Mouse (Mus musculus): Measurements from ENCODE around the gene Polh. TPM values are rescaled to one million over a fixed set of nuclear protein-coding genes. Genes with fewer than 3 reads are reported as not detected.

The Polh gene
- total RNA-seq, 2 experiments from 2014 or later: 11.8 to 14.1 TPM

DNA sequence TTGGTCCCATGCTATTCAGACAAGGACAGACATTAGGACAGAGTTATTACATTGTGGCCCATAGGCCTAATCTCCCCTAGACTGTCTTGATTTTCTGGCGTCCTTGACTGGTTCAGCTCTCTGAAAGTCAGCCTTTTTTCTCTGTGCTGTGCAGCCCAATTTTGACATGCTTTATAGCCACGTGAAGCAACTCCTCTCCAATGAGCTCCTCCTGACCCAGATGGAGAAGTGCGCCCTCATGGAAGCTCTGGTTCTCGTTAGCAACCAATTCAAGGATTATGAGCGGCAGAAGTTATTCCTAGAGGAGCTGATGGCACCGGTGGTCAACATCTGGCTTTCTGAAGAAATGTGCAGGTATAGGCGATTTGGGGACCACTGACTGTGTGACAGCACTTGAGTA lies 25.1 kb upstream of the Polh start:
- Histone ChIP-seq H3K27ac (no peak overlapping the region), H3K4me3 (no peak overlapping the region)
- TF ChIP-seq CTCF (IDR thresholded peaks at IDR 0.05): no peak
- intact Hi-C loops (cut with DNase I): no loop called here
- DNase-seq: no peak

DNA sequence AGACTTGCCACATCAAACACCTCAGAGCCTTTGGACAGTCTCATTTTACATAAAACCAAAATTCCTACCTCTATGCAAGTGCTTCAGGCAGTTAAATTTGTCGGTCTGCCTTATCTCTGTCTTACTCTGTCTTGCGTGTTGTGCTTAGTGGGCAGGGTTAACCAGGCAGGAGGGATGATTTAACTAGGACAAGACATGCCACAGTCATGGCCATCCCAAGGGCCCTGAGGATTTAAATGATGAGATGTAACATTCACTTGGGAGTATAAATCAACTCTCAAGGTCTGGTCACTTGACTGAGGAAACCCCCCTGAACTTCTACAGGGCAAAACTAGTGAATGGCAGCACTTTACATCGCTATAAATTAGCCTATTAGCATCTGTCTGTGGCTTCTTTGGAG lies 19.2 kb upstream of the Polh start:
- DNase-seq: no peak
- Histone ChIP-seq H3K27ac (no peak overlapping the region), H3K4me3 (no peak overlapping the region)
- intact Hi-C loops (cut with DNase I): no loop called here
- no peak for TF ChIP-seq CTCF (IDR thresholded peaks at IDR 0.05)

DNA sequence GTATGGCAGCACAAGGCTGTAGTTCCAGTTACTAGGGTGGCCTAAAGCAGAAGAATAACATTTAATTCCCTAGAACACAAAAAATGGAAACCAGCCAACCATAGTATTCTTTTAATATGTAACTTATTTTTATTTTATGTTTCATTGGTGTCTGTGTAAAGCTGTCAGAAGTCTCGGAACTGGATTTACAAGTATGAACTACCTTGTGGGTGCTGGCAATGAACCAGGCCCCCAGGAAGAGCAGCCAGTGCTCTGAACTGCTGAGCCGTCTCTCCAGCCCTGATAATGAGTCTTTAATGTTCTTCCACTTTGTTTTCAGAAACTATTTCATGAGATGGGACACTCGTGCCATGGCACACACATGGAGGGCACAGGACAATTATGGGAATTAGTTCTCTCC lies 8.1 kb upstream of the Polh start:
- Histone ChIP-seq H3K27ac (no peak overlapping the region), H3K4me3 (no peak overlapping the region)
- TF ChIP-seq CTCF (IDR thresholded peaks at IDR 0.05): no peak
- intact Hi-C loops (cut with DNase I): no loop called here
- DNase-seq: no peak

DNA sequence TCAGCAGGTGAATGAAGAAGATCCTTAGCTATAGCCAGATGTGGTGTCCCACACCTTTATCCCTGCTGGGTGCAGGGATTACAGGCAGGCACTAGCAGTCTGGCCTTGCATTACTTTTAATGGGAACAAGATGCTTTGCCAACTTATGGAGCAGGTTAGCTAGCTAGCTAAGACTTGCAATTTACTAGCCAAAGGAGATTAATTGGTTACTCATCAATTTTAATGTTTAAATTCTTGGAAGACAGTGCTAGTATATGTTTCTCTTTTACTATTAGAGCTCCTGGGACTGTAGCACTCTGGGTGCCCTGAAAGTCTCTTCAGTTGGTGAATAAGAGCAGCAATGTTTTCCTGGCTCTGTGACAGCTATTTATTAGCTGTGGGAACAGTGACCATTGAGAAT lies 4.2 kb upstream of the Polh start:
- intact Hi-C loops (cut with DNase I): no loop called here

DNA sequence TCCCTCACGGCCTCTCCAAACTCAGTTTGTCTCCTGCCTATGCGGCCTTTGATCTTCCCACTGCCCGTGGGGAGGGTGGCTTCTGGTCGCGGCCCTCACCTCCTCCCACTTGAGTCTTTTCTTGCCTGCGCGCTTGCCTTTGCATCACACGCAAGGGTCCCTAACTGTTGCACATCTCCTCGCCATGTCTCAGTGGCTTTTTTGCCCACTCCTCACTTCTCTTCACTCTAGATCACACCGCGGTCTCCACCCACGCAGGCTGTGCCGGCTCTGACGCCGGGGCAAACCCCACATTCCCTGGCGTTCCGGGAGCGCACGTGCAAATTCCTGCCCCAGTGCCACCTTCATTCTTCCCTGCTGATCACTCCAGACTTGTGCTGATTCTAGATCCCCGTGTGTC lies 633 bp upstream of the Polh start:
- DNase-seq: peak; percentile 45
- TF ChIP-seq CTCF (IDR thresholded peaks at IDR 0.05): no peak
- Histone ChIP-seq H3K27ac (peak overlapping the region; percentile 94), H3K4me3 (peak overlapping the region; percentile 89)
- intact Hi-C loops (cut with DNase I): no loop called here

More for the DNA sequence above, 4.2 kb upstream of the Polh start:
- Histone ChIP-seq H3K4me3 (no peak overlapping the region), H3K27ac (no peak overlapping the region)
- DNase-seq: no peak
- no peak for TF ChIP-seq CTCF (IDR thresholded peaks at IDR 0.05)

DNA sequence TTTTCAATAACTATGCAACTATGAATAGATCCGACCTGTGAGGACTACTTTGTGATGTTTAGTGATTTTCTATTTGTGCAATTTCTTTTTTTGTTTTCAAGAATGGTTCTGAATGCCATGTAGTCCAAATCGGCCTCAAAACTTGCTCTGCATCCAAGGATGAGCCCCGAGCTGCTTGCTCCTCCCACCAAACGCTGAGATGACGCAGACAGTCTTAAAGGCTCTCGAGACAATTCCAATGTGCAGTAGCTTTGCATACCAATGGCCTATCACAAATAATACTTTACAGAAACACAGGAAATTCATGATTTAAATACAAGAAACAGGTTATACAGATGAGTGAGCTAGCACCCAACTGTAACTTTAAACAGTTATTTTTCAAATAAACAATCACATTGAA lies 1.3 kb downstream of the Polh start:
- Histone ChIP-seq H3K4me3 (peak overlapping the region; percentile 89), H3K27ac (peak overlapping the region; percentile 94)
- DNase-seq: no peak
- intact Hi-C loops (cut with DNase I): no loop called here
- no peak for TF ChIP-seq CTCF (IDR thresholded peaks at IDR 0.05)

DNA sequence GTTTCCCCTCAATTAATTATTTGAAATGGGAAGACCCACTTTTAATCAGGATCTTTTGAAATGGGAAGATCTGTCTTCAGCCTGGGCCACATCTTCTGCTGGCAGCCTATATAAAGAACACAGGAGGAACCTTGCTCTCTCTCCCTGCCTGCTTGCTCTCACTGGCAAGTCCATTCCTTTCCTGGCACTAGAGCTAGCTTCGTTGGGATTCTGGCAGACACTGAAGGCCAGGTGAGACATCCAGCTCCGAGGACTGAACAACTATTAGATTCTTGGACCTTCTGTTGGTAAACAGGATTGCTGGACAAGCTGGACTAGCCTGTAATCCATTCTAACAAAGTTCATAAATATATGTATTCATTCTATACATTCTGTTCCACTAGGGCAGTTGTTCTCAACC lies 13.6 kb downstream of the Polh start:
- intact Hi-C loops (cut with DNase I): no loop called here

DNA sequence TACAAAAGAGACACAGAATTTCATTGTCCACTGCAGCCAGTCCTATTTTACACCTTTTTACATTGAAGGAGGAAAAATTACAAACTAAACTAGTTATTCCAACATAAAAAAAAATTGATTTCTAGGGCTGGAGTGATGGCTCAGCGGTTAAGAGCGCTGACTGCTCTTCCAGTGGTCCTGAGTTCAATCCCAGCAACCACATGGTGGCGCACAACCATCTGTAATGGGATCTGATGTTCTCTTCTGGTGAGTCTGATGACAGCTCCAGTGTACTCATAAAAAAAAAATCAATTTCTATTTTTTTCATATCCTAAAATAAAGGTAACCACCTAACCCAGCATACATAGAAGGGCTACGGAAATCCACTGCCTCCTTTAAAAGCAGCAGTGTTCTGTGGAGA lies 20.2 kb downstream of the Polh start:
- no peak for DNase-seq
- TF ChIP-seq CTCF (IDR thresholded peaks at IDR 0.05): peak; percentile 43
- H3K27ac ChIP-seq: no peak overlapping the region
- intact Hi-C loops (cut with DNase I): no loop called here
- H3K4me3 ChIP-seq: no peak overlapping the region

More for the DNA sequence above, 13.6 kb downstream of the Polh start:
- TF ChIP-seq CTCF (IDR thresholded peaks at IDR 0.05): no peak
- H3K27ac ChIP-seq: no peak overlapping the region
- no peak for DNase-seq
- H3K4me3 ChIP-seq: no peak overlapping the region

DNA sequence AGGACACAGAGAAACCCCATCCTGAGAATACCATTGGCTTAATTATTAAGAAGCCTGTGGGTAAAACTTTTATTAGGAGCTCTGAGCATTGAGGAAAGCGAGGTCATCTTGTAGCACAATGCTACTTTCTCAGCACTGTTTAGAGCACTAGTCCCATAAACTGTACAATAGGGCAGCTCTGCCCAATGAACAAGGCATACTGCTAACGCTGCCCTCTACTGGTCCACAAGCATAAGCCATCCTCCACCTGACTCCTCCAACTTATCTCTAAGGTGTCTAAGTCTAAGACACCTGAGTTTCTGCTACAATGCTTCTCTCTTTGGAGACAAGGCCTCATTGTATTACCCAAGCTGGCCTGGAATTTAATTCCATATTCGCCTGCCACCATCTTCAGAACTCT lies 31.9 kb downstream of the Polh start:
- DNase-seq: no peak
- peak; percentile 65 for TF ChIP-seq CTCF (IDR thresholded peaks at IDR 0.05)
- H3K4me3 ChIP-seq: no peak overlapping the region
- H3K27ac ChIP-seq: no peak overlapping the region
- intact Hi-C loops (cut with DNase I): no loop called here

DNA sequence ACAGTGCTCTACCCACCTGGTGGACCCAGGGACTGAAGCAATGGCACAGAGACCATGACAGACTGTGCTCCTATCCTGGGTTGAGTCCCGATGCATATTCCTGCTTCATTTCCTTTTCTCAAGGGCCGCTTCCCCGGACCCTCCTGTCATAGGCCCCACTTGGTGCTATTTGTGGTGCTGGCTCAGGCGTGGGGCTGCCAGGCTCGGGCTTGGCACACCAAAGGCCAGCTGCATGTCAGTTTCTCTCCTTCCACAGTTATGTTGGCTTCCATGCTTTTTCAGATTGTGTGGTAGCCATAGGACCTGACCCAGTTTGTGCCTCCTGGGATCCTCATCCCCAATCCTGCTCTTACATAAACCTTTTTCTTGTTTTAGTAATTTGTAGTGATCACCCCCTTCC lies 33.7 kb downstream of the Polh start:
- TF ChIP-seq CTCF (IDR thresholded peaks at IDR 0.05): no peak
- DNase-seq: peak; percentile 62
- intact Hi-C loops (cut with DNase I): no loop called here
- H3K4me3 ChIP-seq: peak overlapping the region; percentile 24; the same call in 1 of the 2 replicates
- H3K27ac ChIP-seq: peak overlapping the region; percentile 82

DNA sequence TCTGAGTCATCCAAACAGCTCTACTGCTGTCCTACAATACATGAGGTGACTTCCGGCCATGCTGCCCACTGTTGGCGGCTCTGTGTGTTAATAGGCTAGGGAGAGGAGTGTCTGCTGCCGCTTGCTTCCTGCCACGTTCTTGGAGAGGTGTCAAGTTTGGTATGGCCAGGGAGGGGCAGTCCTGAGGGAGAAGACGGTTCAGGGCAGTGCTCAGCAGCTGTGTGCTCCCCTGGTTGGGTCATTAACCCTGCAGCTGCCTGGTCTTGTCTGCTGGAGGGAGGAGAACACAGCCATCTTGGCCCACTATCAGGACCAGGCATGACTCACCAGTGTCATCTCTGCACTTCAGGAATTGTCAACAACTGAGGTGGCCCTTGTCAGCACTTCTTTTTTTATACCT lies 34.1 kb downstream of the Polh start:
- Histone ChIP-seq H3K4me3 (peak overlapping the region; percentile 24; the same call in 1 of the 2 replicates), H3K27ac (peak overlapping the region; percentile 82)
- intact Hi-C loops (cut with DNase I): no loop called here
- peak; percentile 30 for DNase-seq
- TF ChIP-seq CTCF (IDR thresholded peaks at IDR 0.05): no peak

DNA sequence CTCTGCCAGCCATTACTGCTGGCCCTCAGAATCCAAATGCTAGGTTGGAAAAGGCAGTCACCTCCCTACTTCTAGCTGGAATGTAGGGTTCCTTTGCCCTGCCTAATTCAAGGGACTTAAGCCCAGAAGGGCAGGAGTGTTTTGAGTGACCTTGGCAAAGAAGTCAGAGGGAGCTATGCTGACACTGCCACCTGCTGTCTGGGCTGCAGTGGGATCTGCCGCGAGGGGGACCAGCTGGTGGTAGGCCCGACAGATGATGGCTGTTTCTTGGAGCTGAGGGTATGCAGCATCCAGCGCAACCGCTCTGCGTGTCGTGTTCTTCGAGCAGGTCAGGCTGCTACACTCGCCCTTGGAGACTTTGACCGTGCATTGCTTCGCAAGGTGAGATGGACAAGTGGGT lies 35.4 kb downstream of the Polh start:
- intact Hi-C loops (cut with DNase I): no loop called here
- TF ChIP-seq CTCF (IDR thresholded peaks at IDR 0.05): peak; percentile 70
- H3K27ac ChIP-seq: peak overlapping the region; percentile 82
- H3K4me3 ChIP-seq: no peak overlapping the region
- DNase-seq: peak; percentile 60

DNA sequence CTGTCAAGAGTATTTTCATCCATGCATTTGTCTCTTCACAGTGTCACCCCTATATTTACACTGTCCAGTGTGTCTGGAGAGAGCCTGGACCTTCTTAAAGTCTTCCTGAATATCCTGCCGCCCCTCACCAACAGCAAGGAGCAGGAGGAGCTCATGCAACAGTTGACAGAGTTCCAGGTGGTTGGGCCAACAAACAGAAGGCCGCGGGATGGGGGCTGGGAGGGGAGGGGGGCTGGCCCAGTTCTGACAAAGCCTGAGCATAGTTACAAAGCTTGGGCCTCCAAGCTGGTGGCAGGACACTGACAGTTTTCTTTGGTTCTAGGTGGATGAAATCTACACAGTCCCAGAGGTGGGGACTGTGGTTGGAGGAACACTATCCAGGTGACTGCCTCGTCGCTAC lies 36.2 kb downstream of the Polh start:
- no peak for TF ChIP-seq CTCF (IDR thresholded peaks at IDR 0.05)
- Histone ChIP-seq H3K4me3 (no peak overlapping the region), H3K27ac (peak overlapping the region; percentile 82)
- intact Hi-C loops (cut with DNase I): no loop called here
- DNase-seq: no peak

DNA sequence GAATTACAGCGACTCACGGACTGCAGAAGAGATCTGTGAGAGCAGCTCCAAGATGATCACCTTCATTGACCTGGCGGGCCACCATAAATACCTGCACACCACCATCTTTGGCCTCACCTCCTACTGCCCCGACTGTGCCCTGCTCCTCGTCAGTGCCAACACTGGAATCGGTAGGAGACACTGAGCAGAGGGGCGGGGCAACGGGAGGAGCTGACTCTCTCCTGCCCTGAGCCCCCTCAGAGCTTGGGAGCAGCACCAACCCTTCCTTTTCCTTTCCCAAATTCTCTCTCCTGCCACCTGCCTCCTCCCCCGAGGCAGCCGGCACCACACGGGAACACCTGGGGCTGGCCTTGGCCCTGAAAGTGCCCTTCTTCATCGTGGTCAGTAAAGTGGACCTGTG lies 37.0 kb downstream of the Polh start:
- TF ChIP-seq CTCF (IDR thresholded peaks at IDR 0.05): no peak
- DNase-seq: no peak
- Histone ChIP-seq H3K27ac (no peak overlapping the region), H3K4me3 (no peak overlapping the region)
- intact Hi-C loops (cut with DNase I): no loop called here

DNA sequence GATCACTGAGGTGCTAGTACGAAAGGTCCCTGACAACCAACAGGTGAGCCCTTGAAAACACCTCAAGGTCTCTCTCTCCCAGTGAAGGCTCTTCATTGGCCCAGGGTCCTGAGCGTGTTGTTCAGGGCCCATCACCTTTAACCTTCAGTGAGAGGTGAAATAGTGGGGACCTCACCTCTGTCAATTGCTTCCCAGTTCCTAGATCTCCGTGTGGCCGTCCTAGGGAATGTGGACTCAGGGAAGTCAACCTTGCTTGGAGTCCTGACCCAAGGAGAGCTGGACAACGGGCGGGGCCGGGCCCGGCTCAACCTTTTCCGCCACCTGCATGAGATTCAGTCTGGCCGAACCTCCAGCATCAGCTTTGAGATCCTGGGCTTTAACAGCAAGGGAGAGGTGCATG lies 37.7 kb downstream of the Polh start:
- Histone ChIP-seq H3K27ac (no peak overlapping the region), H3K4me3 (no peak overlapping the region)
- intact Hi-C loops (cut with DNase I): no loop called here
- no peak for TF ChIP-seq CTCF (IDR thresholded peaks at IDR 0.05)
- DNase-seq: no peak
